Mouse (Mus musculus) ovary, postnatal 10 days (tissue): ENCODE data around the gene Slc2a5.

ENCODE experiments used
- DNase-seq: peaks from one replicate; pipeline ENCODE4 v3.0.0; 2022; ENCODE audit warnings: low spot score

Gene Slc2a5

DNA sequence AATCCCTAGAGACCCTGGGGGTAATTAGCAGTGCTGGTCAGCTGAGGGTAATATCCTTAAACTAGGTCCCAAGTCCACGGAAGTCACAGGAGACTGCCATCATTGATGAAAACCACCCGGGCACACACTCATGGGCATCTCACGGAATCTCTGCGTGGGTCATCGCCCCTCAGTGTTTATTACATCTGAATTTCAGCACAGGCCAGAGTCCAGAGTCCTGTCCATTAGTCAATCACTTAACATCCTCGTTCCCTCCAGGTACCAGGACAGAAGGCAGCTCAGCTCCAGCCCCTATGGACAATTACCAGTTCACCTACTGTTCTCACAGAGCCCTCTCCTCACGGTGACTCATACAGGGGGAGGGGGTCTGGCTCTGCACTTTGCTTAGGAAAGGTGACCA lies 16.3 kb upstream of the Slc2a5 start:
- no peak for DNase-seq

DNA sequence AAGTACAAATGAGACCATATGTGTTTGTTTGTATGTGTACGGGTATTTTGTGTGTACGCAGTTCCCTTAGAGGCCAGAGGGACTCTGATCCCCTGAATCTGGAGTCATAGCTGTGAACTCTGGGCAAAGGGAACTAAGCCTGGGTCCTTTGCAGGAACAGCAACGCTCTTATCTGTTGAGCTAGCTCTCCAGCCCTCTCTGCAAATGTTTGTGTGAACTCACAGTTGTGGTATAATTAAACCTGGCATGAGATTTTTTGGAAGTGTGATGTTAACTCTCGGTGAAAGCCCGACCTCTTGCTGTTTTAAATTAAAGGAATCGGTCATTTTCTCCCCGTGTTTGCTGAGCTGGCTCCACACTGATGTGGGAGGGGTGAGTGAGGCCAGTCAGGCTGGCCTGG lies 13.4 kb upstream of the Slc2a5 start:
- no peak for DNase-seq

DNA sequence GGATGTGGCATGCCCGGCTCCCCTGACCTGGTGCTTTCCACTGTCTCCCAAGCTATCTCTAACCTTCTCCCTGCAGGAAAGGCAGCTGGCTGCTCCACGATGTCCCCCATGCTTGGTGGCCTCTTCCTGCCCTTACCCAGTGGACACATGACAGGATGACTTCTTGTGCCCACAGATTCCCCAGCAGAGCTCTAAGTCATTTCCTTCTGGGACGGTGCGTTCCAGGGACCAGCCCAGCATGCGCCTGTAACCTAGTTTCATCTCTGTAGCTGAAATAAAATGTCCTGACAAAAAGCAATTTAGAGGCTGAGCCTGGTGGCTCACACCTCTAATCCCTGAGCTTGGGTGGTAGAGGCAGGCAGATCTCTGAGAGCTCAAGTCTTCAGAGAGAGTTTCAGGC lies 12.4 kb upstream of the Slc2a5 start:
- DNase-seq: no peak

DNA sequence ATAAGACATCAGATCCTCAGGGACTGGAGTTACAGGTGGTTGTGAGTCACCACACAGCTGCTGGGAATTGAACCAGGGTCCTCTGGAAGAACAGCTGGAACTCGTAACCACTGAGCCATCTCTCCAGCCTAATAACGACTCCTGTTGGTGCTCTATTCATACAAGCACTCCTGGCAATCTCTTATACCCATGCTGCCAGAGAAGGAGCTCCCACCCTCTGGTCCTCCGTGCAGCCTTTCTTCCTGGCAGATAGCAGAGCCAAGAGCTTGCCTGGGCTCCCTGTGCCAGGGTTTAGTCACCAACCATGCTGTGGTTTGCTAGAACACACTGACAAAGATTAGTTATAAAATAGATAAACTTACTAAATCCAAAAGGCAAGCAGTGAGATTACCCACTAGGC lies 9.4 kb upstream of the Slc2a5 start:
- no peak for DNase-seq

DNA sequence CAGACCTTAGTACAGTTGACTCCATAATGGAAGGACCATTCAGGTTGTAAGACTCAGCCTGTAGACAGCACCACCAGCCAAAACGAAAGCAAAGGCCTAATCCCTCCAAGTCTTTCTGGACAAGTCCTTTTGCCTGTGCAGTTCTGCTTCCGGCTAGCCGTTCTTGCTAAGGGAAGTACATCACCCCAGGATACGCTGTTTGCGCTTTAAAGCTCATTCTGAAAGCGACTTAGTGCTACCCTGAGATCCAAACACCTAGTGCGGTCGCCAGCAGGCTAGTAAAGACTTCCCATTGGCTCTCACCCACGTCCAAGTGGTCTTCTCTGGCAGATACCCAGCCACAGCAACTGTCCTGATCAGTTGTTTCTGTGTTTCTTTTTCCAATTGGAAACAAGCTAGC lies 8.7 kb upstream of the Slc2a5 start:
- DNase-seq: no peak

GRCm38 (mm10) chr4:150112867-150113266 lies 6.2 kb upstream of the Slc2a5 start:
- no peak for DNase-seq

GRCm38 (mm10) chr4:150114505-150115061 lies 4.5 kb upstream of the Slc2a5 start:
- DNase-seq: no peak

GRCm38 (mm10) chr4:150117311-150117710 lies 1.8 kb upstream of the Slc2a5 start:
- no peak for DNase-seq

GRCm38 (mm10) chr4:150118163-150118562 lies 920 bp upstream of the Slc2a5 start:
- DNase-seq: no peak

DNA sequence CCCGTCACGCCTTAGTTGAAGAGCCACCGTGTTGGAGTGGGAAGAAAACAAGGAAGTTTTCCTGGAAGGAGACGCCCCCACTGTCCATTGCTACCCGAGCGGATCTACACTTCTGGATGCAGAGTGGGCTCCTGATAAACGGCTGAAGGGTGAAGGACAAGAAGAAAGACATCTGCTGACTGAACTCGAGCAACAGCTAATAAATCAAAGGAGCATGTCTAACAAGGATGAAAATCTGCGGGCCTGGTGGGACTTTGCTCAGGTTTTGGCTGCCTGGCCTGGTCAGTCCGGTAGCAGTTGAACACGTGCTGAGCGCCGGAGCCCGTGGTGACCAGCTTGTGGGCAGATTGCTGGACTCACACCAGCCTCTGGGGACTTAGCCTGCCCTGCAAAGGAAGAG lies 557 bp downstream of the Slc2a5 start:
- no peak for DNase-seq

GRCm38 (mm10) chr4:150120173-150120833 lies 1.2 kb downstream of the Slc2a5 start:
- DNase-seq: no peak

- no peak for DNase-seq
Observed at GRCm38 (mm10) chr4:150121430-150121829, 2.3 kb downstream of the Slc2a5 start.

DNA sequence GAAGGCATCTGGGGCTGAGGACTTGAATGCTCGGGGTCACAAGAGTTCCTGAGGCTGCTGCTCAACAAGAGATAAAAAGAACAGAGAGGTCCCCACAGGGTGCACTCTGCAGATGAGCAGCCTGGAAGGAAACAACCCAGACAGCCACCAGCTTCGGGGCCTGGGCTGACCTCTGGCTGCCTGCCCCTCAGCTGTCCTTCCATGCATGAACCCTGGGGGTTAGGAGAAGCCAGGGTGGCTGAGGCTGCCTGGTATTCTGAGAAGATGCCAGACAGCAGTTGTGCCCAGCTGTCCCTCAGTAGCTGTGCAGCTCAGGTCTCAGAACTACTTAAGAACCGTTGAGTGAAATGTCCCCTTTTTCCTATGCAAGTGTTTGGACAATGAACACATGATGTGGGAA lies 3.4 kb downstream of the Slc2a5 start:
- no peak for DNase-seq

- DNase-seq: no peak
Observed at GRCm38 (mm10) chr4:150126373-150126772, 7.3 kb downstream of the Slc2a5 start.

DNA sequence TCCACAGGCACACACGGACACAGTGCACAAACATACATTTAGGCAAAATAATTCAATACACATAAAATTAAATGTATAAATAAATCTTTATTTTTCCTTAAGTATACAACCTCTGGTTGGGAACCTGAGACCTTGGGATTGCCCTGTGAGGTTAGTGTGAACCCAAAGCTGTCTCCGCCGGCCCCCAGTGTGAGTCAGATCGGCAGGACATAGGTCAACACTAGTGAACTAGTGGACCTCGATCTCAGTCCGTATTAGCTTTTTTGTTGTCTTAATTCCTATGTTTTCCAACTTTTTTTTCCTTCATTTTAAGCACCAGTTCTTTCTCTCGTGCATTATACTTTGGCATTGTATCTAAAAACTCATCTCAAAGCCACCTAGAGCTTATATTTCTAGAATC lies 8.8 kb downstream of the Slc2a5 start:
- DNase-seq: no peak

DNA sequence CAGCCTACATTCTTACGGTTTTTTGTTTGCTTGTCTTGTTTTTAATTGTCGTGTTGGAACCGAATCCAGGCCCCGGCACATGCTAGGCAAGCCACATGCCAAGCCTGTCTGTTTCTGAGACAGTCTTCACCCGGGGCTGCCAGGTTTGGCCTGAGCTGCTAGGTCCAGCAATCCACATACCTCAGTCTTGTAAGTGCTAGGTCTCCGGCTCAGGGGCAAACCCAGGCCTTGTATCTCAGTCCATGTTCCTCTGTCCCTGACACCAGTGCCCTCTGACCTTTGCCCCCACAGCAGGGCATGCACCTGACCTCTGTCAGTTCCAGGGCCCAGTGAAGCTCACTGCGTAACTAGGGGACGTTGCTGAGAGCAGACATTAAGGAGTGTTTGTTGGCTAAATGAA lies 9.5 kb downstream of the Slc2a5 start:
- no peak for DNase-seq

- no peak for DNase-seq
Observed at GRCm38 (mm10) chr4:150130661-150131060, 11.6 kb downstream of the Slc2a5 start.

DNA sequence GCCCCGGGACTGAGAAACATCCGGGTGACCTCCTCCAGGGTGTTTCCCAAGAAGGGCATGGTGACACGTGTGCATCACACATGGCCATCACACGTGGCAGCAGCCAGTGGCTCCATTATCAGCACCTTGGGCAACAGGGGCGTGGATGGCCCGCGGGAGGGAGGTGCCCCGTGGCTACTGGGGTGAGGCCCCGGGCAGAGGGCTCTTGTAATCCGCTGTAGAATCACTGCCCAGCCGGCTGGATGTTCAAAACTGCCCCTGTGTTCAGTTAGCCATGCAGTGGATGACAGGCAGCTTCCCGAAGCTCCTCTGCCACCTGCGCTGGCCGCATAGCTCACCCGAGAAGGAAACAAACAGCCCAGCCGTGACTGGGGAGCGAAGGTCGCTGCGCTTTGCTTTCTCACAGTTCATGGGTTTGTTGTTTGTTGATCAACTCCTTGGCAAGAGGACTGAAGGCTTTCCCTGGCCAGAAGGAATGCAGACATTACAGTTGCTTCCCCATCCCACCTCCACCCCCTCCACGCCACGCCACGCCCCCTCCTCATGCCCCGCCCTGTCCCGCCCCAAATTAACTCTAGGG lies 13.7 kb downstream of the Slc2a5 start:
- DNase-seq: no peak

- DNase-seq: no peak
Observed at GRCm38 (mm10) chr4:150135254-150135653, 16.2 kb downstream of the Slc2a5 start.

GRCm38 (mm10) chr4:150136693-150137092 lies 17.6 kb downstream of the Slc2a5 start:
- DNase-seq: peak; percentile 63

- no peak for DNase-seq
Observed at GRCm38 (mm10) chr4:150137368-150138083, 18.4 kb downstream of the Slc2a5 start.

DNA sequence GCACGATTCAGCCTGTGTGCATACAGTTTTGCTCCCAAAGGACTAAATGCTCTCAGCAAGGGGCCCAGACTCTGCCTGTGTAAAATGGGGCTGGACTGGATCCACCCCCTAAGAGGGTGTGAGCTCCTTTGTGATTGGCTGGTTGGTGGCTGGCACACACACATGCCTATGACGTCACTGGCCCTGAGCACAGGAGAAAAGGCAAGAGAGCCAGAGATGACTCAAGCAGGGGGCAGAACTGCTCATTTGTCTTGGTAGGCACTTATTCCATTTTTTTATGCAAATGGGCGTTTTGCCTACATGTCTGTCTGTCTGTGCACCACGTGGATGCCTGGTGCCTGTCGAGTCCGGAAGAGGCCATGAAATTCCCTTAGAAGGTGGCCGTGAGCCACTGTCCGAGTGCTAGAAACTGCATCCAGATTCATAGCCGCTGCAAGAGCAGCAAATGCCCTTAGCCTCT lies 19.0 kb downstream of the Slc2a5 start:
- DNase-seq: peak; percentile 19

- no peak for DNase-seq
Observed at GRCm38 (mm10) chr4:150139090-150139489, 20.0 kb downstream of the Slc2a5 start.
